Mouse (Mus musculus) G1E (cell line): ENCODE measurements around the gene Casp6. TPM values are rescaled to one million over a fixed set of nuclear protein-coding genes. Genes with fewer than 3 reads are reported as not detected.

Experiments used
- ATAC-seq: 2 replicates; pipeline ENCODE4 v1.8.0; 2016; ENCODE audit warnings: mild to moderate bottlenecking; ENCODE audit not compliant: insufficient number of reproducible peaks, poor library complexity, low FRiP score, severe bottlenecking; ENCODE audit errors: extremely low read depth
- DNase-seq: peaks from one replicate; pipeline ENCODE4 v3.0.0; 2012; ENCODE audit warnings: low spot score
- H3K27me3 ChIP-seq: 2 replicates; pipeline ENCODE4 v1.6.1; 2012; ENCODE audit warnings: mild to moderate bottlenecking, low read length, inconsistent platforms; ENCODE audit not compliant: insufficient read depth
- H3K36me3 ChIP-seq: replicated peaks from 2 replicates; pipeline ENCODE3; 2012; ENCODE audit warnings: mild to moderate bottlenecking, inconsistent platforms
- H3K4me1 ChIP-seq: 2 replicates; pipeline ENCODE4 v1.6.1; 2012; ENCODE audit warnings: low read depth, low read length, inconsistent platforms, mixed read lengths; ENCODE audit not compliant: insufficient read depth
- H3K4me3 ChIP-seq: 2 replicates; pipeline ENCODE4 v1.5.1; 2012; ENCODE audit warnings: low read depth, mild to moderate bottlenecking, inconsistent platforms, low read length, moderate library complexity, mixed read lengths
- H3K9me3 ChIP-seq: replicated peaks from 2 replicates; pipeline ENCODE4 v1.6.1; 2012; ENCODE audit warnings: inconsistent platforms
- CTCF ChIP-seq: IDR thresholded peaks from 2 replicates; pipeline ENCODE4 v1.5.1; 2012; ENCODE audit warnings: low read depth, low read length, inconsistent platforms, mixed read lengths
- GATA1 ChIP-seq: IDR thresholded peaks from 2 replicates; pipeline ENCODE4 v1.6.1; 2012; ENCODE audit warnings: borderline replicate concordance, low read length, inconsistent platforms, mixed read lengths
- GATA2 ChIP-seq: IDR thresholded peaks from 2 replicates; pipeline ENCODE4 v1.6.1; 2012; ENCODE audit warnings: low read depth, low read length, inconsistent platforms, borderline replicate concordance
- POLR2AphosphoS5 ChIP-seq: IDR thresholded peaks from 2 replicates; pipeline ENCODE4 v1.6.1; 2012; ENCODE audit warnings: low read depth, low read length, inconsistent platforms; ENCODE audit not compliant: insufficient replicate concordance
- TAL1 ChIP-seq: conservative IDR thresholded peaks from 2 replicates; pipeline ENCODE4 v1.6.1; 2012; ENCODE audit warnings: low read depth, low read length, inconsistent platforms, mixed read lengths
- polyA plus RNA-seq: library from polyadenylated mRNA; stranded (reverse); fragments of >175 nt; gene quantifications from 2 replicates; pipeline ENCODE4 v1.2.3, GENCODE M21; 2012
- total RNA-seq, 2 experiments: library from RNA; stranded (forward) in 1 of 2; stranded (reverse) in 1 of 2; fragments of 200-1000 nt in 1 of 2; fragments of >200 nt in 1 of 2; fragmentation: Nextera tagmentation in 1 of 2; gene quantifications; 2 replicates each; pipeline ENCODE4 v1.2.3; 2014 to 2017

Gene Casp6
- total and polyA plus RNA-seq, 3 experiments = 27.5 to 57.4 (median 37.3) TPM

- no peaks in the 10 kb centered on the region for H3K9me3 ChIP-seq
- DNase-seq = no peak
- ATAC-seq = no peak
- no peaks in the 10 kb centered on the region for H3K4me1 ChIP-seq
- no peak overlapping the region for H3K4me3 ChIP-seq
- H3K36me3 ChIP-seq = no peaks in the 10 kb centered on the region
- TF ChIP-seq POLR2AphosphoS5 = no peak
- no peak for TF ChIP-seq GATA2
- TF ChIP-seq GATA1 = no peak
- no peak for TF ChIP-seq CTCF
- TF ChIP-seq TAL1 = no peak
- H3K27me3 ChIP-seq = peaks cover 2% of the 10 kb centered on the region; the same call in 1 of the 2 replicates
These were observed 35.3 kb downstream of the Casp6 start for GRCm38 (mm10) chr3:129936561-129936960.

GRCm38 (mm10) chr3:129937848-129938247 lies 36.6 kb downstream of the Casp6 start:
- no peak for DNase-seq

DNA sequence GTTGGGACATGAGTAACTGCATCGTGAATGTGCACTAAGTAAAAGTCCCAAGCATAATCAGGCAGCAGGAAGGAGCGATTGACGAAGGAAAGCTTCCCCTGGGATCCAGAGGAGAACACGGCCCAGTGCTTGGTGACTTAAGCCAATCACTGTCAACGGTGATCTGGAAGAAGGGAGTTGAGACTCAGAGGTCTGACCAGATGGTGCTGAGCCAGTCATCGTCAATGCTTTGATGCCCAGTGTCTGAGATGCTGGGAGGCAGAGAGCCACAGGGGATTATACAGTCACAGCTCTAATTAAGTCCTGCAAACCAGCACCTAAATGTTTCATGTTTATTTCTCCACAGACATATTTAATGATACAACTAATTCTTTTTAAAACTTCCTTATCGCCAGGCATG lies 37.8 kb downstream of the Casp6 start:
- TF ChIP-seq GATA1 = no peak
- no peak for TF ChIP-seq POLR2AphosphoS5
- TF ChIP-seq GATA2 = no peak
- no peak for TF ChIP-seq TAL1
- no peak for TF ChIP-seq CTCF
- no peak for ATAC-seq
- H3K4me3 ChIP-seq = no peak overlapping the region

More at GRCm38 (mm10) chr3:129937848-129938247, 36.6 kb downstream of the Casp6 start:
- no peak for TF ChIP-seq TAL1
- no peak for TF ChIP-seq POLR2AphosphoS5
- no peak for TF ChIP-seq GATA1
- no peak for TF ChIP-seq CTCF
- no peak for TF ChIP-seq GATA2
- H3K36me3 ChIP-seq = no peaks in the 10 kb centered on the region
- ATAC-seq = no peak
- H3K9me3 ChIP-seq = no peaks in the 10 kb centered on the region
- no peaks in the 10 kb centered on the region for H3K4me1 ChIP-seq
- H3K4me3 ChIP-seq = no peak overlapping the region
- peaks cover 2% of the 10 kb centered on the region; the same call in 1 of the 2 replicates for H3K27me3 ChIP-seq

GRCm38 (mm10) chr3:129940780-129941179 lies 39.6 kb downstream of the Casp6 start:
- DNase-seq = no peak
- H3K4me1 ChIP-seq = no peaks in the 10 kb centered on the region
- no peak for TF ChIP-seq GATA1
- TF ChIP-seq GATA2 = no peak
- no peak for TF ChIP-seq TAL1
- TF ChIP-seq CTCF = no peak
- TF ChIP-seq POLR2AphosphoS5 = no peak
- ATAC-seq = no peak
- peaks cover 2% of the 10 kb centered on the region; the same call in 1 of the 2 replicates for H3K27me3 ChIP-seq
- no peaks in the 10 kb centered on the region for H3K9me3 ChIP-seq
- no peaks in the 10 kb centered on the region for H3K36me3 ChIP-seq
- no peak overlapping the region for H3K4me3 ChIP-seq

More for the DNA sequence above, 37.8 kb downstream of the Casp6 start:
- H3K9me3 ChIP-seq = no peaks in the 10 kb centered on the region
- DNase-seq = no peak
- H3K36me3 ChIP-seq = no peaks in the 10 kb centered on the region
- no peaks in the 10 kb centered on the region for H3K4me1 ChIP-seq
- peaks cover 2% of the 10 kb centered on the region; the same call in 1 of the 2 replicates for H3K27me3 ChIP-seq

DNA sequence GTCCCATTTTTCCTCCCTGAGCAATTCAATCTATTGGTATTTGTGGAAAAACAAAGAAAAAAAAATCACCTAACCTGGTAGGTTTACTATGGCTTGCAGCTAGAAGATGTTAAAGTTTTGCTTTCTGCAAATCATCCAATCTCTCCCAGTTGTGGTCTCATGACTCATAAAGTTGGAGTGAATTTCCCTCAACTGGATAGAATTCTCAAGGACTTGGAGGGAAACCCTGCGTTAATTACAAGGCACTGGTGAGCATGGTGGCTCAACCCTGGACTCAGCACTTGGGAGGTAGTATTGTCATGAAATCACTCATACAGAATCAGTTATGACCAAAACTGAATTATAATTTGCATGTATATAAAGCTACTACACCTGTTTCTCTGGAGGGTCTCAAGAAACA lies 40.1 kb downstream of the Casp6 start:
- H3K36me3 ChIP-seq = no peaks in the 10 kb centered on the region
- no peaks in the 10 kb centered on the region for H3K4me1 ChIP-seq
- no peak for DNase-seq
- no peaks in the 10 kb centered on the region for H3K9me3 ChIP-seq
- no peak overlapping the region for H3K4me3 ChIP-seq
- no peak for ATAC-seq
- TF ChIP-seq CTCF = no peak
- H3K27me3 ChIP-seq = 0 out of 2 replicates have a peak, but pooled peaks cover 2% of the 10 kb centered on the region

- peaks cover 5% of the 10 kb centered on the region for H3K4me1 ChIP-seq
- ATAC-seq = no peak
- H3K4me3 ChIP-seq = no peak overlapping the region
- no peaks in the 10 kb centered on the region for H3K9me3 ChIP-seq
- no peaks in the 10 kb centered on the region for H3K36me3 ChIP-seq
- DNase-seq = no peak
- peaks cover 6% of the 10 kb centered on the region for H3K27me3 ChIP-seq
- TF ChIP-seq GATA2 = no peak
- TF ChIP-seq TAL1 = no peak
- TF ChIP-seq POLR2AphosphoS5 = no peak
- no peak for TF ChIP-seq CTCF
- TF ChIP-seq GATA1 = no peak
These were observed 42.6 kb downstream of the Casp6 start for GRCm38 (mm10) chr3:129943813-129944212.
